Mouse (Mus musculus) mouse trophoblast stem cell (cell line): ENCODE data around the gene Srek1ip1.

ENCODE experiments used
- in situ Hi-C, 2 experiments: fragments of 300-500 bp; cut with MseI, MboI; formaldehyde crosslinking; loops; 2 replicates in 1 of 2; 3 replicates in 1 of 2; pipeline ENCODE4 v1.15.1; 2025

Srek1ip1 gene

DNA sequence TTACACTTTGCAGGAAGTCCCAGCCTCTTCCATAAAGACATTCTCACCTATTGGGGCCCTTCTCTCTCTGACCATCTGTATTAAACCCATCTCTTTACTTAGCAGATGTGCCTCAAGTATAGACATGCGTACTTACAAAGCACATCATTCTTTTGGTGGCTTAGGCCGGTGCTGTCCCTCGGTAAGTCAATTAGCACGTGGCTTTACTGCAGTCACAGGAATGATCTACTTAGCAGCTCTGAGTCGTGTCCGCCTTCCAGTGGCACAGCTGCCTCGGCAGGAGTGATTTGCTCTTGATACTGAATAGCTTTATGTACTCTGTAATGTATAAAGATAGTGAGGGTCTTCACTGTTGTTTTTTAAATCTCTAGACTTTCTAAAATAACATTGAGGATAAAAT, 45.3 kb downstream of the Srek1ip1 start:
- in situ Hi-C loops: no loop called here

- in situ Hi-C loops: no loop called here
Measured at GRCm38 (mm10) chr13:104841937-104842336, 49.7 kb downstream of the Srek1ip1 start.

DNA sequence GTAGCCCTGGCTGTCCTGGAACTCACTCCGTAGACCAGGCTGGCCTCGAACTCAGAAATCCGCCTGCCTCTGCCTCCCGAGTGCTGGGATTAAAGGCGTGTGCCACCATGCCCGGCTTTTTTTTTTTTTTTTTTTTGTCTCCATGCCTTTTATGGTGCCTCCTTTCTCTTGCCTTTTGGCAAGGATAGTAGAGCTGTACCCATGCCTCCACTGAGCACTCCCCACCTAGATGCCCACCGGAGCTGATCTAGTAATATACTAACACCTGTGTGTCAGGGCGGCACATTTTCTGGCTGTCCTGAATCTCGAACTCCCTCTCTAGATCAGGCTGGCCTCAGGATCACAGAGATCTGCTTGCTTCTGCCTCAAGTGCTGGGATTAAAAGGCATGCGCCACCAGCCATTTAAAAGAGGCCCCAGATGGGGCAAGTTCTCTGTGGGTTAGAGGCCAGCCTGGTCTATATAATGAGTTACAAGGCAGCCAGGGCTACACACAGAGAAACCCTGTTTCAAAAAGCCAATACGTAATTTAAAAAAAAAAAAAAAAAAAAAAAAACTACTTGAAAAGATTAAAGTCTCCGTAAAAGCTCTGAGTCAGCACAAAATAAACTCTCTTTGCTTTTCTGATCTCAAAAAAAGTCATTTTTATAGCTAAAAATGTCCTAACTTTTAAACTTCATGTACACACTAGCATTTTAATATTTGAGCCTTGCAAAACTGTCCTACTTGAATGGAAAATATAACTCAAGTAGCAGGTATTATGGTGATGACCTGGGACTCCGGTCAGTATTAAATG, 51.2 kb downstream of the Srek1ip1 start:
- in situ Hi-C loops: no loop called here

GRCm38 (mm10) chr13:104853645-104854044, 61.4 kb downstream of the Srek1ip1 start:
- in situ Hi-C loops: no loop called here

GRCm38 (mm10) chr13:104863127-104863979, 71.1 kb downstream of the Srek1ip1 start, which contains the start of gene Shisal2b:
Shisal2b (minus strand) TSS chr13:104863893.
- in situ Hi-C loops: no loop called here

DNA sequence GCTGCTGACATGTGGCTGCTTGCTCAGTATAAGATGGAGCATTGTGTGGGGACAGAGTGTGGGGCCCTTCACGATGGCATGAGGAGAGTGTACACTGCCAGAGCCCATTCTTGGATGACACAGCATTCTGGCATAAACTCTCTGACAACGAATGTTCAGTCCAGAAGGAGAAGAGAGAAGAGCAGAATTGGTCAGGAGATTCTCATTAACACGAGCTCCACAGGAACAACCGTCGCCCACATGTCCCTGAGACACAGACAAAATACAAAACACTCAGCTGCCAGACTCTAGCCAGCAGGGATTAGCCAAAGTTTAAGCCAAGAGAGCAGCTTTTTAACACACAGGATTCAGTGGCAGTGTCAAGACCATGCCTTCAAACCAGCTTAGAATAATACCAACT, 74.4 kb downstream of the Srek1ip1 start:
- in situ Hi-C loops: no loop called here

DNA sequence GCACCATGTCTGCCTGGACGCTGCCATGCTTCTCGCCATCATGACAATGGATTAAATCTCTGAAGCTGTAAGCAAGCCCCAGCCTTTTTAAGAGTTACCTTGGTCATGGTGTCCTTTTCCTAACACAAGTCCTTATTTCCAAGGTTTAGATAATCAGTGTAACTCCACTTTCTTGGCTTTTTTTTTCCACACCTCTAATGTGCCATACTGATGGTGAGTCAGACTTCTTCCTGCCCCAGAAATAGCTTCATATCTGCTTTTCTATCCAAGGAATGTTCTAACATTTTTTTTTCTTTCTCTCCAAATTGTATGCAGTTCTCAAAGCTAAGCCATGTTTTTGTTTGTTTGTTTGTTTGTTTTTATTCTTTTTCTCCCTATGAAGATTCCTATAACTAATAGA, 77.6 kb downstream of the Srek1ip1 start:
- in situ Hi-C loops: no loop called here

DNA sequence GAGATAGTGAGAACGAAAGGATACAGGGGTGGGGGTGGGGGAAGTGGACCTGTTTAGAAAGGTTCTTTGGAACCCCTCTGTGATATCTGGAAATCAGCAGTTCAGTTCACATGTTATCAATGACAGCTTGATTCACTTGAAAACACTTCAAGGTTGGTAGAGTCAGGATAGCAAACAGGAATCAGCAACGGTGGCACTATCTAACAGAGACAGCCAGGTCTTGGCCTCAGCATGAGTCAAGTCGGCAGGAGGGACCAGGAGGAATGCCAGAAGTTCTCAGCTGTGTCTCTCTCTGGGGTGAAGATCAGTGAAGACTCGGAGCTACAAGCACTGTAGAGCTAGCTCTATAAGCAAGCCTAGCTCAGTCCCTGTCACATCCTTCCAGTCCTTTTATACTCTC, 86.2 kb downstream of the Srek1ip1 start:
- in situ Hi-C loops: no loop called here

DNA sequence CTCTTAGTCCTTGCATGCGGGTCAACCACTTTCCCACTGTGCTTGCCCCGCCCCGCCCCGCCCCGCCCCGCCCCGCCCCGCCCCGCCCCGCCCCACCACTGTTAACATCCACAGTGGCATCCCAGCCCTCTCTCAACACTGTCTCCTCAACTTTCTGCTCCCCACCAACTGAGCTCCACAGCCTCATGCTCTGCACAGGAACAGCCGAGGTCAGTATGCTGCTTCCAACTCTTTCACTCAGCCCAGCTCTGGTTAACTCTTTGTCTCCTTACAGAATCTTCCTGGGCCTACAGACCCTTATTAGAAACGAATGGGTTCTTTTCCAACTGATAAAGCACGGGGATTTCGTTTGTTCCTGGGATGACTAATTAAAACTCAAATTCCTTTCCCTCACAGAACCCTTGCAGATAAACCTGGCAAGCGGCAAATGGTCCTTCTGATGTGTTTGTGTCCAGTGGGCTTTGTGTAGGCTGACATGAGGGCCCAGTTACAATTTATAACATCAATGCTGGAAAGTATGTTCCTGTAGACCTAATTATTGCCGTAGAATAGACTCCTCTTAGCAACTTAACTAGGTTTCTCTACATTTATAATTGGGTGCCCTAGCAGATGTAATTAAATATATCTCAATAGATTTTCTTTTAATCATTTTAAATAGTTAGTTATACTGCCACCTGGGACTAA, 91.4 kb downstream of the Srek1ip1 start:
- in situ Hi-C loops: no loop called here

GRCm38 (mm10) chr13:104886308-104887032, 94.2 kb downstream of the Srek1ip1 start:
- in situ Hi-C loops: no loop called here
